Mouse (Mus musculus) G1E (cell line): Measurements from ENCODE around the gene Ccdc141.

Source experiments
- CTCF ChIP-seq: IDR thresholded peaks from 2 replicates; pipeline ENCODE4 v1.5.1; 2012; ENCODE audit warnings: low read depth, low read length, inconsistent platforms, mixed read lengths
- TAL1 ChIP-seq: conservative IDR thresholded peaks from 2 replicates; pipeline ENCODE4 v1.6.1; 2012; ENCODE audit warnings: low read depth, low read length, inconsistent platforms, mixed read lengths

GRCm38 (mm10) chr2:76981717-76982116, 188.7 kb downstream of the Ccdc141 start:
- TF ChIP-seq CTCF (no peak), TAL1 (no peak)
